Mouse (Mus musculus) layer of hippocampus, adult 8-10 months (tissue): Measurements from ENCODE around the gene Zpld1. TPM values are rescaled to one million over a fixed set of nuclear protein-coding genes. Genes with fewer than 3 reads are reported as not detected.
A peak's percentile ranks its signal among the peaks of the same experiment; 100 is the strongest.

Experiments used
- DNase-seq, 2 experiments: peaks; one replicate each; pipeline ENCODE4 v3.0.0; 2022; ENCODE audit warnings: low spot score in 2 of 2
- total RNA-seq, 4 experiments: library from RNA; stranded (reverse); gene quantifications; 2 replicates each; pipeline ENCODE4 v1.2.4; 2022

The Zpld1 gene
- under 1 TPM; 0.28 to 0.48 (median 0.36) TPM for total RNA-seq

GRCm38 (mm10) chr16:55297886-55298285 lies at the start of gene Zpld1:
Gene Zpld1, minus strand, starts transcription at chr16:55297986.
- DNase-seq, result no peak

DNA sequence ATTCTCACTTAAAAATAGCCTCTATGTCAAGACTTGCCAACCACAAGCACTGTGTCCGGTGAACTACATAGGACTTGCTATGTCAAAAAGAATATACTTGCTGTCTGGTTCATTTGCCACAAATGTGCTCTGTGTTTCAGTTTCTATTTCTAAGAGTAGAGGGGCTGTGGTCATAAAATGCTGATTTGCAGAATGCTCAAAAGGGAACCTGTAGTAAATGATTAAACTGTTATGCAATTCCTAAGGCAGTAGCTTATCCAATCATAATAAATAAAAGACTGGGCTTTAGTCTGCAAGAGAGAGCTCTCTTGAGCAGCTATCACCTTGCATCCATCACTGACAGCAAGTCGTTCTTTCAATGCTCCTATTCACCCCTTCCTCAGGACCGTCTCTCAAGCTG lies 47.9 kb upstream of the Zpld1 start:
- no peak for DNase-seq

- peak; percentile 87 to 90 for DNase-seq
Measured at GRCm38 (mm10) chr16:55321542-55322514, 24.0 kb upstream of the Zpld1 start.

DNA sequence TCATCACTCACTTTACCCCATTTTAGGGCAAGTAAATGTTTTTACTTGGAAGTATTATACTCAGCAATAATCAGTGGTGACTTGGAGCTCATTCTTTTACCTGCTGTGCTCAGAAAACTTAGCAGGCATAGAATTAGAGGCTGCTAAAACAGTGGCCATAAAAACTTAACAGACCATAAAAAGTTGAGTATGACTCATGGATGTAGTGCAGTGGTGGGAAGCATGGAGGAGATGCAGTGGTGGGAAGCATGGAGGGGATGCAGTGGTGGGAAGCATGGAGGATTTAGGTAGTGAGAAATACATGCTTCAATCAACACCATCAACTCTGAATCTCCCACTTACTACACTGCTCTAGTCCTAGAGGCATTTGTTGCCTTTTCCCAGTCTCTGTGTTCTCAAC lies 19.2 kb upstream of the Zpld1 start:
- no peak for DNase-seq

GRCm38 (mm10) chr16:55312106-55312505 lies 14.3 kb upstream of the Zpld1 start:
- no peak for DNase-seq

GRCm38 (mm10) chr16:55282696-55283095 lies 15.1 kb downstream of the Zpld1 start:
- DNase-seq, result no peak

GRCm38 (mm10) chr16:55277447-55277846 lies 20.3 kb downstream of the Zpld1 start:
- no peak for DNase-seq

- DNase-seq, result no peak
Measured at GRCm38 (mm10) chr16:55265281-55265680, 32.5 kb downstream of the Zpld1 start.

DNA sequence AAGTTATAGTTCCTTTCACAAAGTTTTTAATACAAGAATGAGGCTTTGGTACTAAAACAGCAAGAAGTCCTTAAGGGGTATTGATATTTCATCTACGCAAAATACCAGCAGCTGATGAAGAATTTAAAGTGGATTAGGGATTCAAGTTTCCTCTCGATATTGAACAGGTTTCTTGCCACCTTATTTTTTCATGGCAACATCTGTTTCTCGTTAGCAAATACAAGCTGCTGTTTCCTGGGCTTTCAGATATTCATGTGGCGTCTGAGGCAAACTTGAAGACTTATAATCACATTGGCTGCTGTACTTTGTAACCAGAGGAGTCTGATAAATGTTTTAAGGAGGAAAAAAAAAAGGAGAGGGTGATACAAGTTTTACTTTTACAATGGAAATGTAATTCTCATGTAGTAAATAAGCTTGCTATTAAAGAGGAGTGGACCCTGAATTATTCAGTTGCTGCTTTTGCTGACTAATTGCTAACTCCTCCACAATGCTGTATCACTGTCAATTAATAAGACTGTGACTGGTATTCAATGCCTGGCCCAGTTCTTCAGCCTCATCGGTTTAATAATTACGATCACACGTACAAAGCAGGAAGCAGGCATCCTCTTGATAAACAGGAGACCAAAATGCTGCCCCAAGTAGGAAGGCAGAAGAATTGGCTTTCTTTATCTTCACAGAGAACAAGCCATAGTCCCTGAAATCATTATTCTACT lies 36.8 kb downstream of the Zpld1 start:
- DNase-seq, result no peak

DNA sequence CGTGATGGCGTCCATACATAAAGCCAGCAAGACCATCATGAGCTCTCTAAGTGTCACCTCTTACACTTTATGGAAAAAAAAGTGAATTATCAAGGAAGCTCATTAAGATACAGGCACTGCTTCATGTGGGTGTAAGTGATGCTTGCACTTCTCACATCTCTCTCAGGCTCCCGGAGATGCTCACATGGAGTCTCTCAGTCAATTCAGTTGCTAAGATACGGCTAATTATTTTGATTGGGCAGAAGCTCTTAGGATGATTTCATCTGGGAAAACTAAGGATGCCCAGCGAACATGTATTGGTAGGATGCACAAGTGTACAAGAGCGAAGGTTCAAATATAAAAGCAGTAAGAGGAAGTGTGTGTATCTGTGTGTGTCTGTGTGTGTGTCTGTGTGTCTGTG lies 38.1 kb downstream of the Zpld1 start:
- DNase-seq, result peak; percentile 23 to 28

GRCm38 (mm10) chr16:55240996-55241395 lies 56.8 kb downstream of the Zpld1 start:
- DNase-seq, result no peak

- DNase-seq, result no peak
Measured at GRCm38 (mm10) chr16:55228995-55229622, 68.7 kb downstream of the Zpld1 start.

DNA sequence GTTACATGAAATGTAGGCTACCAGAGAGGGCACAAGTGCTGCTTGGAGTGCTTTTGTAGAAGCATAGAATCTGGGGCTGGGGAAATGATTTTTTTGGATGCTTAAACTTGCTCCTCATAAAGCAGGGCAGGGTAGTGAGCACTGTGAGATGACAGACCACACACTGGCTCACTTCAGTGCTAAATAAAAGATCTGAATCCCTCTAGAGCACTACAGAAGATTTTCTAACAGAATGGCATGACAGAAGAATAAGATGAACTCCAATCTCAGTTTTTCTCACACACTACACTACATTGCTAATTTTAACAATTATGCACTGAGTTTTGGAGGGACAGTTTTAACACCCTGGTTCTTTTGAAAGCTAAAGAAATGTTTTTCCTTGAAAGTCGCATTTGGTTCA lies 93.8 kb downstream of the Zpld1 start:
- no peak for DNase-seq

DNA sequence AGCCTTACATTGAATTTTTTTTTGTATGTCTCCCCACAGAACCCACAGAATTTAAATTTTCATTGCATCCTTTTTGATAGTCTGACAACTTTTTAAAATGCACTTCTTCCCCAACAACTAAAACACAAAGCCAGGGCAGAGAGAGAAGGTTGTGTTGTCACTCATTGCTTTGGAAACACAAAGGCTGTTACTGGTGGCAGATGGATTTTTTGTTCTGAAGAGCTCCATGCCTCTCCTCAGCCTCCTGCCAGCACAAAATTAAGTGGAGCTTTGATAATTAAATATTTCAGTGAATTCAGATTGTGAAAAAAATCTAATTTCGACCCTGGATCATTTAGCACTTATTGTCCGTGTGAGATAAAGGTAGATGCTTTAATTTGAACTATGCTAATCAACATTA lies 107.4 kb downstream of the Zpld1 start:
- no peak for DNase-seq

DNA sequence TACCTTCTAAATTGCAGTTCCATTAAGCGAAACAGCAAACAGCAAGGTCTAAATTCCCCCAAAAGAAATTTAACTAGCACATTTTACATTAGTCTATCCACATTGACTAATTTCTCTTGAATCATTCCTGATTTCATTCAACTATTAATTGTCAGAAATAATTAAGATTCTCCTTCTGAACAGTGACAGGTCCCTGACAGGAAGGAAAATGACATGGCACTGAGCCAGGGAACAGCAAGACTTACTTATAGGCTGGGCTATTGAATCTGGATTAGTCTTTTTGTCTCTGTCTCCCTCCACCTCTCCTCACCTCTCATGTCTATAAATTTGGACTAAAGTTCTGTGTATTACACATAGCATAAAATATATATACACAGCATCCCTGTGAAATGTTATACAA lies 112.4 kb downstream of the Zpld1 start:
- no peak for DNase-seq
